ENCODE assay signal across 9 mouse cellular contexts in the genomic region with DNA sequence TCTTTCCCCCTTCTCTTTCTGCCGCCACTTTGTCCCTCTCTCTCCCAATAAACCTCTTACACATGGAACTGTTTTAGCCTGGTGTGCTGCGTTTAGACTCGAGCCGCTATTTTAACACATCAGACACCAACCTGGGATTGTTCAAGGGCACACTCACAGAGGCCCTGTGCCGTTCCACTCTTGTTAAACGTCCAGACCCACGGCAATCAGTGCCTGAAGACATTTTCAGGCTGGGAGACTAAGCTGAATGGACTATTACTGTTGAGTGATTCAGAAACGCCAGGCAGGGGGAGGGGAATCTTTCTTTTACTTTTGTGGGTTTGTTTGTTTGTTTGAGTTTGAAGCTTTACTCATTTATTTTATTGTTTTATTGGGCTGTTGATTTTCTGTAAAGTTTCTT. TPM values are rescaled to one million over a fixed set of nuclear protein-coding genes. Genes with fewer than 3 reads are reported as not detected.
DNase-seq lines count a peak whose midpoint lies in the region; ATAC-seq and TF ChIP-seq lines count a peak whose summit lies in the region.
"Had no signal": no experiment of that assay in that cellular context is flagged by ENCODE, and none has a peak within 500 bp of the region (broad histone marks: within the 10 kb centered on the region; RNA-seq: fewer than 3 reads in every experiment).

No protein-coding gene starts in this region.

- H3K27ac ChIP-seq in hindbrain, postnatal 0 days = peak overlapping the region; percentile 41; the same call in 1 of the 2 replicates
- no peak overlapping the region for H3K27ac ChIP-seq in hindbrain, embryonic 13.5 days
- H3K27ac ChIP-seq in embryonic facial prominence, embryonic 14.5 days (replicated peaks; ENCODE audit: low read depth, low read length) = peak overlapping the region; percentile 48; the same call in 1 of the 2 replicates
- H3K27ac ChIP-seq in limb, embryonic 13.5 days = peak overlapping the region; percentile 74
- H3K27ac ChIP-seq in midbrain, postnatal 0 days (ENCODE audit: low read depth, low read length) = peak overlapping the region; percentile 62; the same call in 1 of the 2 replicates
- H3K27ac ChIP-seq: liver, embryonic 15.5 days had no signal

- TF ChIP-seq CTCF in hindbrain, postnatal 0 days (IDR thresholded peaks at IDR 0.05; ENCODE audit: low read depth) = no peak
- TF ChIP-seq CTCF in midbrain, postnatal 0 days (IDR thresholded peaks at IDR 0.05) = no peak

- peaks cover 12% of the 10 kb centered on the region; the same call in 1 of the 2 replicates for H3K27me3 ChIP-seq in hindbrain, postnatal 0 days (ENCODE audit: insufficient read depth, low read length)
- H3K27me3 ChIP-seq in hindbrain, embryonic 13.5 days = 0 out of 2 replicates have a peak, but pooled peaks cover 10% of the 10 kb centered on the region
- H3K27me3 ChIP-seq in embryonic facial prominence, embryonic 14.5 days (replicated peaks; ENCODE audit: control insufficient read depth, insufficient read depth, low read length) = no peaks in the 10 kb centered on the region
- no peaks in the 10 kb centered on the region for H3K27me3 ChIP-seq in limb, embryonic 13.5 days
- no peaks in the 10 kb centered on the region for H3K27me3 ChIP-seq in midbrain, postnatal 0 days (ENCODE audit: insufficient read depth, low read length)

- H3K9ac ChIP-seq in hindbrain, postnatal 0 days (replicated peaks; ENCODE audit: low read length) = no peak overlapping the region
- H3K9ac ChIP-seq in hindbrain, embryonic 13.5 days = no peak overlapping the region
- H3K9ac ChIP-seq in embryonic facial prominence, embryonic 14.5 days (ENCODE audit: low read depth, low read length) = no peak overlapping the region
- H3K9ac ChIP-seq in limb, embryonic 13.5 days = no peak overlapping the region
- H3K9ac ChIP-seq in midbrain, postnatal 0 days (replicated peaks; ENCODE audit: low read length, poor library complexity, severe bottlenecking) = no peak overlapping the region
- H3K9ac ChIP-seq: liver, embryonic 15.5 days had no signal

- H3K9me3 ChIP-seq in hindbrain, postnatal 0 days (ENCODE audit: low read length) = no peaks in the 10 kb centered on the region
- no peaks in the 10 kb centered on the region for H3K9me3 ChIP-seq in hindbrain, embryonic 13.5 days
- no peaks in the 10 kb centered on the region for H3K9me3 ChIP-seq in embryonic facial prominence, embryonic 14.5 days (ENCODE audit: control insufficient read depth, low read length)
- H3K9me3 ChIP-seq in limb, embryonic 13.5 days = no peaks in the 10 kb centered on the region
- no peaks in the 10 kb centered on the region for H3K9me3 ChIP-seq in midbrain, postnatal 0 days (ENCODE audit: low read length)
- H3K9me3 ChIP-seq: liver, embryonic 15.5 days had no signal

- no peaks in the 10 kb centered on the region for H3K36me3 ChIP-seq in hindbrain, postnatal 0 days (ENCODE audit: insufficient read depth, low read length)
- no peaks in the 10 kb centered on the region for H3K36me3 ChIP-seq in hindbrain, embryonic 13.5 days
- H3K36me3 ChIP-seq in embryonic facial prominence, embryonic 14.5 days (ENCODE audit: control insufficient read depth, insufficient read depth, low read length) = no peaks in the 10 kb centered on the region
- H3K36me3 ChIP-seq in limb, embryonic 13.5 days = no peaks in the 10 kb centered on the region
- H3K36me3 ChIP-seq in midbrain, postnatal 0 days (ENCODE audit: insufficient read depth, low read length) = no peaks in the 10 kb centered on the region
- H3K36me3 ChIP-seq: liver, embryonic 15.5 days had no signal

- H3K4me3 ChIP-seq in hindbrain, postnatal 0 days (ENCODE audit: low read length) = no peak overlapping the region
- no peak overlapping the region for H3K4me3 ChIP-seq in hindbrain, embryonic 13.5 days
- no peak overlapping the region for H3K4me3 ChIP-seq in embryonic facial prominence, embryonic 14.5 days (ENCODE audit: low read depth, low read length)
- H3K4me3 ChIP-seq in limb, embryonic 13.5 days = no peak overlapping the region
- H3K4me3 ChIP-seq in midbrain, postnatal 0 days (ENCODE audit: low read depth, low read length) = no peak overlapping the region
- H3K4me3 ChIP-seq: liver, embryonic 15.5 days had no signal

- peak; percentile 42 for DNase-seq in hindbrain, postnatal 0 days (ENCODE audit: low spot score)
- no peak for DNase-seq in embryonic facial prominence, embryonic 14.5 days (ENCODE audit: low spot score)
- DNase-seq in midbrain, postnatal 0 days (ENCODE audit: low spot score) = no peak
- DNase-seq in kidney, postnatal 4 days = no peak
- DNase-seq in cerebellum, postnatal 36 days = no peak

- 14% methylated on average over 8 of the region's 8 CpGs for WGBS in hindbrain, postnatal 0 days
- WGBS in hindbrain, embryonic 13.5 days = 25% methylated on average over 8 of the region's 8 CpGs
- 17% methylated on average over 8 of the region's 8 CpGs for WGBS in embryonic facial prominence, embryonic 14.5 days
- WGBS in limb, embryonic 13.5 days = 8% methylated on average over 8 of the region's 8 CpGs
- 11% methylated on average over 8 of the region's 8 CpGs for WGBS in midbrain, postnatal 0 days

- ATAC-seq in hindbrain, postnatal 0 days = no peak
- ATAC-seq in hindbrain, embryonic 13.5 days (ENCODE audit: low FRiP score) = no peak
- ATAC-seq in embryonic facial prominence, embryonic 14.5 days (ENCODE audit: low read depth) = no peak
- peak; percentile 72; the same call in 1 of the 2 replicates for ATAC-seq in limb, embryonic 13.5 days (ENCODE audit: low FRiP score, low read depth)
- no peak for ATAC-seq in midbrain, postnatal 0 days (ENCODE audit: low FRiP score)
- ATAC-seq: CD4-positive, CD25-positive, alpha-beta regulatory T cell, adult 4 months had no signal

- no peak overlapping the region for H3K4me2 ChIP-seq in hindbrain, postnatal 0 days (ENCODE audit: low read depth, low read length)
- H3K4me2 ChIP-seq in hindbrain, embryonic 13.5 days = no peak overlapping the region
- H3K4me2 ChIP-seq in embryonic facial prominence, embryonic 14.5 days (ENCODE audit: low read depth, low read length) = peak overlapping the region; percentile 26
- H3K4me2 ChIP-seq in limb, embryonic 13.5 days (replicated peaks) = peak overlapping the region; percentile 25
- no peak overlapping the region for H3K4me2 ChIP-seq in midbrain, postnatal 0 days (ENCODE audit: low read depth, low read length, poor library complexity, severe bottlenecking)
- H3K4me2 ChIP-seq: liver, embryonic 15.5 days had no signal

- H3K4me1 ChIP-seq in hindbrain, postnatal 0 days (ENCODE audit: insufficient read depth, low read length) = peaks cover 17% of the 10 kb centered on the region
- H3K4me1 ChIP-seq in hindbrain, embryonic 13.5 days (replicated peaks) = peaks cover 28% of the 10 kb centered on the region
- peaks cover 35% of the 10 kb centered on the region for H3K4me1 ChIP-seq in embryonic facial prominence, embryonic 14.5 days (ENCODE audit: control insufficient read depth, insufficient read depth, low read length)
- H3K4me1 ChIP-seq in limb, embryonic 13.5 days = peaks cover 45% of the 10 kb centered on the region
- peaks cover 10% of the 10 kb centered on the region; the same call in 1 of the 2 replicates for H3K4me1 ChIP-seq in midbrain, postnatal 0 days (ENCODE audit: insufficient read depth, low read length)

RNA-seq across cellular contexts. Expression of a gene that starts 45.1 kb away (rescaled TPM):
- 20.3 and 23.2 TPM in 2 replicates for total RNA-seq in hindbrain, postnatal 0 days (2014; rRNA removed)
- polyA plus RNA-seq in hindbrain, postnatal 0 days (2015; fragmentation: Nextera tagmentation; extraction: Ambion mirVana) = 10.5 and 10.9 TPM in 2 replicates
- polyA plus RNA-seq in hindbrain, embryonic 13.5 days (2015; fragmentation: Nextera tagmentation; extraction: Ambion mirVana) = 12.1 and 12.2 TPM in 2 replicates
- 19.7 and 22.5 TPM in 2 replicates for polyA plus RNA-seq in embryonic facial prominence, embryonic 14.5 days (2014; fragmentation: Nextera tagmentation; extraction: Ambion mirVana)
- polyA plus RNA-seq in limb, embryonic 13.5 days (2015; fragmentation: Nextera tagmentation; extraction: Ambion mirVana) = 28.6 and 31.3 TPM in 2 replicates
- total RNA-seq in midbrain, postnatal 0 days (2014; rRNA removed) = 21.3 and 26.0 TPM in 2 replicates
- 11.8 and 12.0 TPM in 2 replicates for polyA plus RNA-seq in midbrain, postnatal 0 days (2015; fragmentation: Nextera tagmentation; extraction: Ambion mirVana)

Comparison
In these comparisons a context has a peak if more than half of its experiments do, and no peak if none do; other contexts are left out.
1. H3K4me2 ChIP-seq: peak in embryonic facial prominence, embryonic 14.5 days (single experiment) and limb, embryonic 13.5 days (single experiment); none in hindbrain, postnatal 0 days (single experiment), hindbrain, embryonic 13.5 days (single experiment) and midbrain, postnatal 0 days (single experiment).